Mouse (Mus musculus) heart, adult 8-10 months (tissue): ENCODE measurements around the gene Stxbp3. TPM values are rescaled to one million over a fixed set of nuclear protein-coding genes. Genes with fewer than 3 reads are reported as not detected.
A peak's percentile ranks its signal among the peaks of the same experiment; 100 is the strongest.

Source experiments
- DNase-seq: peaks from one replicate; pipeline ENCODE4 v3.0.0; 2022; ENCODE audit warnings: low spot score
- total RNA-seq, 4 experiments: library from RNA; stranded (reverse); gene quantifications; 2 replicates each; pipeline ENCODE4 v1.2.4; 2022

The Stxbp3 gene
- total RNA-seq, 4 experiments from 2014 or later = 16.7 to 27.6 (median 21.9) TPM

DNA sequence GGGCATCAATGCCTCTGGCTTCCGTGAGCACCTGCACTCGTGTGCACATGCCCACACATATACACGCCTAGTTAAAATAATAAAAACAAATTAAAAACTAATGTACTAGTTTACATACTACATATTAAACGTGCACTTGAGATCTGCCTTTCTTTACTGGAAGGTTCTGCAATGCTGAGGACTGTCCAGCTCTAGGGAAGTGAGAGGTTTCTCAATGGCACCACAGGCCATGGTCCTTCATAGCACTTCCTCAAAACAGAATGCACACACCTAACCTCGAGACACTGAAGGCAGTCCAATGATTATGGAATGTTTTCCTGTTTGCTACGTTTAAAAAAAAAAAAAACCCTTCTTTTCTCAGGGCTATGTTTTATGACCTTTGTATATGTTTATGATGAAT is 42.6 kb downstream of the Stxbp3 start:
- no peak for DNase-seq

- no peak for DNase-seq
Measured at GRCm38 (mm10) chr3:108796386-108796785, 43.9 kb downstream of the Stxbp3 start.

GRCm38 (mm10) chr3:108795554-108796299 is 44.6 kb downstream of the Stxbp3 start:
- DNase-seq = no peak

DNA sequence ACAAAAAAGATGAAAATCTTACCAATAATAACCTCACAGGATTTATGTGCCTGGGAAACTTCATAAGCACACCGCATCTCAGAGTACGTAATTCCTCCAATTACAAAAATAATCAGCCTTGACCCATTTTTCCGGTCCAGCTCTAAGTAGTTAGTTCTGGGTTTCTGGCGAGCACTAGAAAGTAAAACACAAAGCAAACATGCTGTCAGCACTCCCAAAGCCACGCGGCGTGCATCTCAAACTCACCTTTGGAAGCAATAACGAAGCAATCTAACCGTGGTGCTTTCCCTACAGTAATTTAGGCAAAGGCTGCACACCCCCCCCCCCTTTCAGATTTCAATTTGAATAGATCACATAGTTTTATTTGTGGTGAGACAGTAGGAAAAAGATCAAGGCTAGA is 45.5 kb downstream of the Stxbp3 start:
- no peak for DNase-seq

DNA sequence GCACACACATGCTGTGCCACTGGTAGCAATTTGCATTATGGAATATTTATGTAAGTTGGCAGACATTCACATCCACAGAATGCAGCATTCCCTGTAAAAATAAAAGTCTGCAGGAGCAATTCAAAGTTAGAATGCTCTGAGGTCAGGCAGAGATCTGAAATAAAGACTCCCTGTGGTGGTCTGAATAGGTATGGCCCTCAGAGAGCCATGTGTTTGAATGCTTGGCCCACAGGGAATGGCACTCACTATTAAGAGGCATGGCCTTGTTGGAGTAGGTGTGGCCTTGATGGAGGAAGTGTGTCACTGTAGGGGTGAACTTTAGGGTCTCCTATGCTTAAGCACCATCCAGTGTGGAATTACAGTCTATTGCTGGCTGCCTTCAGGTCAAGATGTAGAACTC is 47.9 kb downstream of the Stxbp3 start:
- no peak for DNase-seq

GRCm38 (mm10) chr3:108791054-108791706 is 49.1 kb downstream of the Stxbp3 start:
- no peak for DNase-seq

DNA sequence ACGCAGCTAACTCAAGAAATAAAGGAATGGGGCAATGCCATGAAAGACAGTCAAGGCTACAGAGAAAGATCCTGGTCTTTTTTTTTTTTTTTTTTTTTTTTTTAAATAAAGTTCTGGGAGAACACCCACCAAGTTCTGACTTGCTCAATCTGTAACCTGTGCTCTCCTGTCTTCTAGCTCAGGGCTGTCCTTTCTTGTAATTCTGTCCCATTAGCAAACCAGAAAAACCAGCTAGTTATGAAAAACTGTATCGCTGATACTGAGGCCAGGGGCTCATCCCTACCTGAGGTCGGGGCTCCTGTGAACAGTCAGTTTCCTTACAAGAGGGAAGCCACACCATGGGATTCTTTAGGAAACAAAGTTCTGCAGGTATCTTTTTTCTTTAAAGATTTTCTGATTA is 49.8 kb downstream of the Stxbp3 start:
- DNase-seq = no peak

DNA sequence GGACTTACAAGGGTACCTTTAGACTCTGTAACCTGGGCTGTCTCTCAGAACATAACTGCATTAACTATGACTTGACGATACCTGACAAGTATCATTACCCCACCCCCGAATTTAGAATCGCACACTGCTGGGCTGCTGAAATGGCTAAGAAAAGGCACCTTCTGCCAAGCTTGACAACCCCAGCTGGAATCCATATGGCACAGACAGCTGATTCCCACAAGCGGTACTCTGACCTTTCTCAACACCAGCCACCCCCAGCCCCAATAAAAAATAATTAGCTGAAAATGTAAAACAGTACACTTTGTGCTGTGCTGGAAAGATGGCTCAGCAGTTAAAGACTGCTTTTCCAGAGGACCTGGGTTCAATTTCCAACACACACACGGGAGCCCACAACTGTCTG is 51.0 kb downstream of the Stxbp3 start:
- no peak for DNase-seq

- DNase-seq = no peak
Measured at GRCm38 (mm10) chr3:108788455-108788794, 51.9 kb downstream of the Stxbp3 start.

DNA sequence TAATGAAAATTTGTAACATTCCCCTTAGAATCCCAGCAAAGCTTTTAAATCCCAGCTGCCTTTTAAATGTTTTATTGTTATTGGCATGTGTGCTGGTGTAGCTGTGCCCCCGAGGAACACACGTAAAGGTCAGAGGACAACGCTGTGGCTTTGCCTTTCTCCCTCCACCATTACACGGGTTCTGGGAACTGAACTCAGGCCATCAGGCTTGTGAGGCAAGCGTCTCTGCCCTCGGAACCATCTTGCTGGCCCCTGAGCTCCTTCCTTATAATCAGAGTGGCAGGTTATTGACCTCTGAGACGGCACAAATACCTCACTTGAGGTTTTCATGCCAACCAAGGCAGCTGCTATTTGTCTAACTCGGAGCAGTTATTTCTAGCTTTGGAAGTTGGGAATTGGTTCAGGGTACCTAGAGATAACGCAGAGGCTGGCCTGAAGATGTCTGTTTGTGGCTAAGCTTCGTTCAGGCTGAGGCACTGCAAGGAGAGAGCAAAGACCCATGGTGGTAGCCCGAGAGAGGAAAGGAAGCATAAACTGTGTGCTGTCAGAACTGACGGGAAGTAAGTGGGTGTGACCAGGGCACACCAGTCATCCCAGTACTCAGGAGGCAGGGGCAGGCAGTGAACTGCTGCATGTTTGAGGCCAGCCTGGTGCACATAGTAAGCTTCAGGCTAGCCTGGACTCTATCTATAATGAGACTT is 52.4 kb downstream of the Stxbp3 start:
- DNase-seq = no peak

DNA sequence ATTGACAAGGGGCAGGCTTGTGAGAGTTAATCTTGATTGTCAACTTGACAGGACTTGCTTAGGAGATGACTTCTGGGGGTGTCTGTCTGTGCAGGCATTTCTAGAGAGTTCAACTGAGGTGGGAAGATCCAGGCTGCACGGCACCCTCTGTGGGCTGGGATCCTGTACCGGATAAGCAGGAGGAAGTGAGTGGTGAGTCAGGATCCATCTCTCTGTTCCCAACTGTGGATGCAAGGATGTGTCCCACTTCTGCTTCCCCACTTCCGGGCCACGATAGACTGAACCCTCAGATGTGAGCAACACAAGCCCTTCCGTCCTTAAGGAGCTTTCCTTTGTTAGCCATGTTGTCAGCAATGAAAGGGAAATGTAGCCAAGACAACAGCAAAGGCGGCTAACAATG is 53.8 kb downstream of the Stxbp3 start:
- no peak for DNase-seq

GRCm38 (mm10) chr3:108782364-108782895 is 57.9 kb downstream of the Stxbp3 start:
- DNase-seq = no peak

DNA sequence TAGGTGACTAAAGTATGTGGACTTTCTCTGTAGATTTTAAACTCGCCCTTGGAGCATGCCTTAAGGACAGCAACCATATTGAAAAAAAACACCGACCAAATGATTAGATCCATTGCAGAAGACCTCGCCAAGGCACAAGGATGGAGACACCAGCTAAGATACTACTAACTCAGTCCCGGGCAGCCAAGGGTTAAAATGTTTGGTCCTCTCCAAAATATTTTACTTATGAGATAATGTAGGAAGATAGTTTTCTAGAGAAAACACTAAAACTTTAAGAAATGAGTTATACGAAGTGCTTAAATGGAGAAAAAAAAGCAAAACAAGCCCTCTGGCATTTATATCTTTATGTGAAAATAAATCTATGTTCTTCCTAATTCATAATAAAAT is 58.4 kb downstream of the Stxbp3 start:
- no peak for DNase-seq

GRCm38 (mm10) chr3:108781238-108781883 is 59.0 kb downstream of the Stxbp3 start:
- DNase-seq = peak; percentile 56

DNA sequence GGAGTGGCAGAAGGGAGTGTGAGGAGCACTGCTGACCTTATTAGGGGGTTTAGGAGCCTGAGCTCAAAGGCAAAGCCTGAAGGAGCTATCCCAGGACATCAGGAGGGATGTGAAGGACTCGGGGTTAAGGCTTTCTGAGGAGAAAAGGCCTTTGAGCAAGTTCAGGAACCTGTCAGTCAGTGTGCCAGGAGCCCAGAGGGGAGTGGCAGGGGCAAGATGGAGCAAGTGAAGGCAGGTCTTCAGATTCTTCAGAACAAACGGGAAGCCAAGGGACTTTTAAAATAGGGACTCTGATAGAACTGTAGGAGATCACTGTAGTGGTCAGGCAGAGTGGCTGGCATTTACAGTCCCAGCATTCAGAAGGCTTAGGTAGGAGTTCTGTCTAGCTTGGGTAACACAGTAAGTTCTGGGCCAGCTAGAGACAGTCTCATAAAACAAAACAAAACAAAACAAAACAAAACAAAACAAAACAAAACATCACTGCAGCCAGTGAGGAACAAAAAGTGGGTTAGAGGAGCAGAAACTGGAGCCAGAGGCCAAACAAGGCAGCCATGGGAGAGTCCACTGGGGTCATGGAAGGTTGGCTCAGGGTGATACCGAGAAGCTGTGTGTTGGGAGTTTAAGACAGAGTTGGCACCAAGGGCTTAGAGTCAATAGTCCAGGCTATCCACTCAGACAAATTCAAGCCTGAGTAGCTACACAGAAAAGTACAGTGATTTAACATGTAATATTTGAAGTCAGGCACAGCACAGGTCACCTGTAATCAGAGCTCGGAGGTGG is 61.4 kb downstream of the Stxbp3 start:
- no peak for DNase-seq

- no peak for DNase-seq
Measured at GRCm38 (mm10) chr3:108772811-108773210, 67.5 kb downstream of the Stxbp3 start.

- no peak for DNase-seq
Measured at GRCm38 (mm10) chr3:108772211-108772610, 68.1 kb downstream of the Stxbp3 start.

GRCm38 (mm10) chr3:108770725-108771368 is 69.5 kb downstream of the Stxbp3 start:
- DNase-seq = peak; percentile 77

DNA sequence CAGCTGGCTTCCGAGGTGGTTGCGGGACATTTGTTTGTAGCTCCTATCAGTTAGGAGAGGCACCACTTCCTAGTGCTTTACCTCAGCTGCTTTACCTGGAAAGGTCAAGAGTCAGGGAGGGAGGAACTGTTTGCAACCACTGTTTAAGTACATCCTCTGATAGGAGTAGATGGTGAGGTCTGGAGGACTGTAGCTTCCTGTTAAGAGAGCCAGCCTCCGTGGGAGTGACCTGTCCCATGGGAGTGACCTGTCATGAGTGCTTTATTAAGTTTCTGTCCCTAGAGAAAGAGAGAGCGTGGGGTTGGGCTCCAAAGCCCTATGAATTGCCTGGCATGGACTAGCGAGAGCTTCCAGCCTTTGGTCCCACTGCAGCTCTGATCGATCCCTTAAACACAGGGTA is 70.8 kb downstream of the Stxbp3 start:
- DNase-seq = no peak

DNA sequence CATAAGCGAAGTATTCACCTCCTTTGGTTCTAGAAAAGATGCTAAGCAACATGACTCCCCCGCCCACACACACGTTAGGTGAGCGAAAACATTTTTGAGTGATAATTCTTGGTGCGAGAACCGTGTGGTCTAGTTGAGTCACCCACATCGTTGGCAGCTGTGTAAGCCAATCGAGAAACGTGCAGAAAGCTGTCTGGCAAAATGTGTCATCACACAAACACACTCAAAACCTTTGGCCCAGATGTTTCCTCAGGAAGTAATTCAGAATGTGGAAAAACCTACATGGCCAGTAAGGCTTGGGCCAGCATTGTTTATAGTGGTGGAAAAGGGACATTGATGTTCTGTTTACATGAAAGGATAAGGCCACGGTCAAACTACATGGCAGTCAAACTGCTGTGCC is 72.9 kb downstream of the Stxbp3 start:
- DNase-seq = no peak

GRCm38 (mm10) chr3:108766943-108767342 is 73.4 kb downstream of the Stxbp3 start:
- DNase-seq = no peak
